Mouse (Mus musculus) cerebellum, adult 8-10 months (tissue): ENCODE measurements at regions not wholly inside any gene's neighbourhood (a gene's known extent, or its start where the extent isn't known, plus 50 kb on each side); places are given as distances from the start of the nearest gene placed in this dataset.

ENCODE experiments used
- DNase-seq: peaks from one replicate; pipeline ENCODE4 v3.0.0; 2022

- DNase-seq = no peak
Measured at GRCm38 (mm10) chr8:104051540-104051882, 49.9 kb upstream of the Cdh5 start.
